Mouse (Mus musculus) cortical plate, adult 2 months (tissue): Measurements from ENCODE around the gene Filip1l.

Experiments used
- CTCF ChIP-seq: fragments of 200-500 bp; IDR thresholded peaks from 2 replicates; pipeline ENCODE4 v1.5.1; 2011; ENCODE audit warnings: mild to moderate bottlenecking, control low read depth, low read length; ENCODE audit not compliant: insufficient read depth; ENCODE audit errors: extremely low read depth
- POLR2A ChIP-seq: fragments of 200-500 bp; IDR thresholded peaks from 2 replicates; pipeline ENCODE4 v1.6.1; 2011; ENCODE audit warnings: mild to moderate bottlenecking, low read length, control low read depth; ENCODE audit not compliant: insufficient read depth; ENCODE audit errors: extremely low read depth

- no peak for TF ChIP-seq CTCF
- no peak for TF ChIP-seq POLR2A
These were observed 39.6 kb downstream of the Filip1l start for GRCm38 (mm10) chr16:57392461-57392860.
